ENCODE assay signal across 8 mouse cellular contexts in the genomic region with DNA sequence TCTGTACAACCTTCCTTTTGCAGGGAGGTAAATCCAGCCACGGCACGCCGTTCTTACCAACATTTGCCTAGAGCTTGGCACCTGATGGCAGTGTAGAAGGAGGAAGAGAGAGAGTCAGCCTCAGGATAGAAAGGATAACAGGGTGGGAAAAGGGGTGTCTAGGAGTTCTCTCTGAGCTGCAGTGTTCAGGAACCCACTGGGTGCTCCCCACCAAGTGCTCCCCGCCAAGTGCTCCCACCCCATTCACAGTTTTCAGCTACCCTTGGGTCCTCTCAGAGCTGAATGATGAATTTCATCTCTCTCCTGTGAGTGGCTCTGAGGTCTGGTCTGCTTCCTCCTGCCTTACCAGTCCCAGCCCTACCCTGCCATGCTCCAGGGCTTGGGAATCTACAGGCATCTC. TPM values are rescaled to one million over a fixed set of nuclear protein-coding genes. Genes with fewer than 3 reads are reported as not detected.
DNase-seq lines count a peak whose midpoint lies in the region; ATAC-seq lines count a peak whose summit lies in the region.

No protein-coding gene starts in this region.

- no peaks in the 10 kb centered on the region for H3K36me3 ChIP-seq in kidney, embryonic 15.5 days
- H3K36me3 ChIP-seq in embryonic facial prominence, embryonic 15.5 days, result no peaks in the 10 kb centered on the region
- no peaks in the 10 kb centered on the region for H3K36me3 ChIP-seq in intestine, embryonic 14.5 days (ENCODE audit: control insufficient read depth, insufficient read depth, low read length)
- no peaks in the 10 kb centered on the region for H3K36me3 ChIP-seq in midbrain, embryonic 16.5 days (ENCODE audit: control insufficient read depth, insufficient read depth, low read length)

- H3K27me3 ChIP-seq in kidney, embryonic 15.5 days, result no peaks in the 10 kb centered on the region
- H3K27me3 ChIP-seq in embryonic facial prominence, embryonic 15.5 days, result no peaks in the 10 kb centered on the region
- H3K27me3 ChIP-seq in intestine, embryonic 14.5 days (replicated peaks; ENCODE audit: control insufficient read depth, insufficient read depth, low read length), result no peaks in the 10 kb centered on the region
- no peaks in the 10 kb centered on the region for H3K27me3 ChIP-seq in midbrain, embryonic 16.5 days (ENCODE audit: control insufficient read depth, insufficient read depth, low read depth, low read length)

- H3K4me1 ChIP-seq in kidney, embryonic 15.5 days, result peaks cover 53% of the 10 kb centered on the region
- H3K4me1 ChIP-seq in embryonic facial prominence, embryonic 15.5 days, result peaks cover 28% of the 10 kb centered on the region
- H3K4me1 ChIP-seq in intestine, embryonic 14.5 days (replicated peaks; ENCODE audit: control insufficient read depth, insufficient read depth, low read length), result peaks cover 12% of the 10 kb centered on the region
- H3K4me1 ChIP-seq in midbrain, embryonic 16.5 days (ENCODE audit: control insufficient read depth, insufficient read depth, low read length), result peaks cover 39% of the 10 kb centered on the region

- H3K9ac ChIP-seq in kidney, embryonic 15.5 days, result no peak overlapping the region
- H3K9ac ChIP-seq in embryonic facial prominence, embryonic 15.5 days, result no peak overlapping the region
- H3K9ac ChIP-seq in intestine, embryonic 14.5 days (ENCODE audit: low read length), result no peak overlapping the region
- H3K9ac ChIP-seq in midbrain, embryonic 16.5 days (ENCODE audit: low read depth, low read length), result peak overlapping the region; percentile 87

- DNase-seq in kidney, adult 11 months, result no peak
- DNase-seq in intestine, embryonic 14.5 days (ENCODE audit: low spot score), result no peak
- DNase-seq in left cerebral cortex, adult 9 months (ENCODE audit: low spot score in 2 of 2), result no peak
- no peak for DNase-seq in adrenal gland, postnatal 36 days
- no peak for DNase-seq in thymus, postnatal 4 days

- no peak for ATAC-seq in kidney, embryonic 15.5 days (replicated peaks; ENCODE audit: low FRiP score)
- no peak for ATAC-seq in embryonic facial prominence, embryonic 15.5 days (ENCODE audit: insufficient number of reproducible peaks, low FRiP score, low TSS enrichment, low read depth)
- ATAC-seq in intestine, embryonic 14.5 days (replicated peaks; ENCODE audit: low FRiP score, low TSS enrichment, low read depth), result no peak
- no peak for ATAC-seq in midbrain, embryonic 16.5 days

- no peaks in the 10 kb centered on the region for H3K9me3 ChIP-seq in kidney, embryonic 15.5 days (replicated peaks)
- no peaks in the 10 kb centered on the region for H3K9me3 ChIP-seq in embryonic facial prominence, embryonic 15.5 days (replicated peaks)
- H3K9me3 ChIP-seq in intestine, embryonic 14.5 days (ENCODE audit: control insufficient read depth, low read length), result no peaks in the 10 kb centered on the region
- H3K9me3 ChIP-seq in midbrain, embryonic 16.5 days (replicated peaks; ENCODE audit: control insufficient read depth, low read length, poor library complexity, severe bottlenecking), result no peaks in the 10 kb centered on the region

- H3K4me2 ChIP-seq in kidney, embryonic 15.5 days, result peak overlapping the region; percentile 94
- H3K4me2 ChIP-seq in embryonic facial prominence, embryonic 15.5 days (replicated peaks), result peak overlapping the region; percentile 81
- H3K4me2 ChIP-seq in intestine, embryonic 14.5 days (ENCODE audit: low read length), result peak overlapping the region; percentile 62
- peak overlapping the region; percentile 73 for H3K4me2 ChIP-seq in midbrain, embryonic 16.5 days (ENCODE audit: low read length)

- peak overlapping the region; percentile 76 for H3K4me3 ChIP-seq in kidney, embryonic 15.5 days (replicated peaks)
- H3K4me3 ChIP-seq in embryonic facial prominence, embryonic 15.5 days (replicated peaks), result peak overlapping the region; percentile 71
- peak overlapping the region; percentile 74 for H3K4me3 ChIP-seq in intestine, embryonic 14.5 days (ENCODE audit: low read depth, low read length)
- peak overlapping the region; percentile 77 for H3K4me3 ChIP-seq in midbrain, embryonic 16.5 days (ENCODE audit: low read depth, low read length)

- H3K27ac ChIP-seq in kidney, embryonic 15.5 days, result 0 out of 2 replicates have a peak overlapping the region, but pooled peaks have one; percentile 4
- no peak overlapping the region for H3K27ac ChIP-seq in embryonic facial prominence, embryonic 15.5 days (replicated peaks)
- no peak overlapping the region for H3K27ac ChIP-seq in intestine, embryonic 14.5 days (ENCODE audit: low read depth)
- H3K27ac ChIP-seq in midbrain, embryonic 16.5 days (ENCODE audit: low read length), result peak overlapping the region; percentile 92; the same call in 1 of the 2 replicates

- 72% methylated on average over 4 of the region's 4 CpGs for WGBS in kidney, embryonic 15.5 days
- 60% methylated on average over 4 of the region's 4 CpGs for WGBS in embryonic facial prominence, embryonic 15.5 days
- 74% methylated on average over 4 of the region's 4 CpGs for WGBS in intestine, embryonic 14.5 days
- WGBS in midbrain, embryonic 16.5 days, result 75% methylated on average over 4 of the region's 4 CpGs

RNA-seq across cellular contexts. Expression of a gene that starts 1.9 kb away (rescaled TPM):
- polyA plus RNA-seq in kidney, embryonic 15.5 days (2015; fragmentation: Nextera tagmentation; extraction: Ambion mirVana), result 28.4 and 30.6 TPM in 2 replicates
- 30.9 and 32.8 TPM in 2 replicates for polyA plus RNA-seq in embryonic facial prominence, embryonic 15.5 days (2015; fragmentation: Nextera tagmentation; extraction: Ambion mirVana)
- polyA plus RNA-seq in intestine, embryonic 14.5 days (2014; fragmentation: Nextera tagmentation; extraction: Ambion mirVana), result 28.0 and 29.9 TPM in 2 replicates
- 41.3 and 45.9 TPM in 2 replicates for polyA plus RNA-seq in midbrain, embryonic 16.5 days (2015; fragmentation: Nextera tagmentation; extraction: Ambion mirVana)
- 10 to 100 TPM; 37.5 to 66.5 TPM for total RNA-seq in adrenal gland, postnatal 36 days (2021)

RNA-seq across cellular contexts. Expression of a gene that starts 58.2 kb away (rescaled TPM):
- 0.08 TPM in 1 of 2 replicates, not detected in the other for polyA plus RNA-seq in kidney, embryonic 15.5 days (2015; fragmentation: Nextera tagmentation; extraction: Ambion mirVana)
- polyA plus RNA-seq in embryonic facial prominence, embryonic 15.5 days (2015; fragmentation: Nextera tagmentation; extraction: Ambion mirVana), result 0.19 and 0.22 TPM in 2 replicates
- polyA plus RNA-seq in intestine, embryonic 14.5 days (2014; fragmentation: Nextera tagmentation; extraction: Ambion mirVana), result not detected in 2 replicates
- polyA plus RNA-seq in midbrain, embryonic 16.5 days (2015; fragmentation: Nextera tagmentation; extraction: Ambion mirVana), result not detected in 2 replicates
- total RNA-seq in adrenal gland, postnatal 36 days (2021), result not detected

Comparison
In these comparisons a context has a peak if more than half of its experiments do, and no peak if none do; other contexts are left out.
1. H3K27ac ChIP-seq: peak in kidney, embryonic 15.5 days (single experiment) and midbrain, embryonic 16.5 days (single experiment); none in embryonic facial prominence, embryonic 15.5 days (single experiment) and intestine, embryonic 14.5 days (single experiment).
2. Peak in every context shown above with its lines, with median percentiles within 50 percentile points of each other: H3K4me2 ChIP-seq and H3K4me3 ChIP-seq.